Mouse (Mus musculus) naive thymus-derived CD4-positive, alpha-beta T cell, adult 2 months (primary cell): ENCODE measurements around the gene Usp37.
"Not testable (repeated sequence)": the region's sequence is repeated elsewhere in the genome, so short reads cannot be mapped to it uniquely, and the experiment has no call there.

Experiments
- DNase-seq: peaks from one replicate; pipeline ENCODE4 v3.0.0-alpha.2; 2011; ENCODE audit warnings: low read depth

Gene Usp37

DNA sequence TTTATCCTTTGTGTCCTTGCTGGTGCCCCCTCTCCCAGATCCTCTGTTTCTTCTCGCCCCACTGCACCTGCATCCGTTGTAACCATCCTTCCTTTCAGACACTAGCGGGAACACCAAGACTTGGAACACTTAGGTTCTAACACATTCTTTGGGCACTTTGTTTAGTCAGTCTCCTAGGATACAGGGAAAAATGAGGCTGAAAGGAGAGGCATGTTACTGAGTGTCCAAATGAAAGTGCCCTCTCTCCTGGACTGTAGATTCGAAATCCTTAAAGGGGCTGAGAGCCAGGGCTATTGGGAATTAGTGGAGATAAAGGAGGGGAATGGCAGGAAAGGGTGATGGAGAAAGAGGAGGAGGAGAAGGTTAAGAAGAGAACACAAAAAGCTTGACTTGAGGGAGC lies at the start of gene Usp37:
Gene Usp37 (minus strand): TSS at position 101 of the 400 bp plus-strand sequence.
- no peak for DNase-seq

DNA sequence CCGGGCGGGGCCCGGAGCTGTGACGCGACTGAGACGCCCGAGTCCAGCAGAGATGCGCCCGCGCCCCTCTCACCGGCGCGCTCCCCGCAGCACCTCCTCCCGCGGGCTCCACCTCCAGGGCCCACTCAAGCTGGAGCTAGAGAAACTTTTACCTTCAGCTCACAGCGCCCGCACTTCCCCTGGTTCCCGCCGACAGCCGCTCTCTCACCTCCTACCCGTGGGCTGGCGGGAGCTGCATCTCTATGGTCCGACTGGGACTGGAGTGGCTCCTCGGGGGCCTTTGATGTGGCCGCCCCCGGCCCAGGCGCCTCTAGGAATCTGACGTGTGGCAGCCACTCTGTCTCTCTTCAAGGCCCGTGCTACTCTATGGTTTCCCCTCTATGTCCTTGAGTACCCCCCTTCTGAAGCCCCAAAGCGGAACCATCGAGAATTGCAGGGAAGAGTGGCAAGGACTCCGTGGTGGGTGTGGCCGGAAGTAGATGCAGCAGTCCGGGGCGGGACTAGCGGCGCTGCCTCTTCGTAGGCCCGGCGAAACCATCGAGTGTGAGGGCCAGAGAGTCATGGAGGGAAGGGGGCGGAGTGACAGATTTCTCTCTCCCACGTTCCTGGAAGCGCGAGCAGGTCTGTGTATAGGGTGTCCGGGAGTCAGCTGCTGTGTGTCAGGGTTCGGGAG lies 43.8 kb upstream of the Usp37 start, which contains the start of the genes Zfp142 and Bcs1l:
Gene Zfp142 (minus strand): TSS at position 474 of the 673 bp plus-strand sequence.
Gene Bcs1l (plus strand): TSS at position 517 of the 673 bp plus-strand sequence.
- DNase-seq = peak; percentile 97

DNA sequence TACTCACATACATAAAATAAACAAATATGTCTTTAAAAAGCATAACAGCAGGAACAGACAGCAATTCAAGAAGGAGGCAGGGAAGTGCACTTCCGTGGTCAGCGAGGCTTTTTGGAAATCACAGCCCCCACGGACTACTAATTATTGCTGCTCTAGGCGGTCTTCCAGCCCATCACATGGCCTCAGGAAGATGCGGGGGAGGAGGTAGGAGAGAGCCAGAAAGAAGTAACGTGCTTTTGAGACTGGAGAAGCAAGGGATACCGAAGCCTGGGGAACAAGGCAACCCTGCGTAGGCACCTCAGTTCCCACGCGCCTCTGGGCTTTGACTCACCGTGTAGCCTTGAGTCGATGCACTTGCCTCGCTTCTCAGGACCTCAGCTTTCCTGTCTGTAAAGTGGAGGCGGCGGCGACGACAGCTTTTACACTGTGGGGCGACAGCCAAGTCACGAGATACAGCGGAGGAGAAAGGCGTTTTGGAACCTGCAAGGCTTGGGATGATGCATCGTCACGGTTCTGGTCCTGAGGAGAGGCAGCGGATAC lies 43.2 kb upstream of the Usp37 start:
- no peak for DNase-seq

DNA sequence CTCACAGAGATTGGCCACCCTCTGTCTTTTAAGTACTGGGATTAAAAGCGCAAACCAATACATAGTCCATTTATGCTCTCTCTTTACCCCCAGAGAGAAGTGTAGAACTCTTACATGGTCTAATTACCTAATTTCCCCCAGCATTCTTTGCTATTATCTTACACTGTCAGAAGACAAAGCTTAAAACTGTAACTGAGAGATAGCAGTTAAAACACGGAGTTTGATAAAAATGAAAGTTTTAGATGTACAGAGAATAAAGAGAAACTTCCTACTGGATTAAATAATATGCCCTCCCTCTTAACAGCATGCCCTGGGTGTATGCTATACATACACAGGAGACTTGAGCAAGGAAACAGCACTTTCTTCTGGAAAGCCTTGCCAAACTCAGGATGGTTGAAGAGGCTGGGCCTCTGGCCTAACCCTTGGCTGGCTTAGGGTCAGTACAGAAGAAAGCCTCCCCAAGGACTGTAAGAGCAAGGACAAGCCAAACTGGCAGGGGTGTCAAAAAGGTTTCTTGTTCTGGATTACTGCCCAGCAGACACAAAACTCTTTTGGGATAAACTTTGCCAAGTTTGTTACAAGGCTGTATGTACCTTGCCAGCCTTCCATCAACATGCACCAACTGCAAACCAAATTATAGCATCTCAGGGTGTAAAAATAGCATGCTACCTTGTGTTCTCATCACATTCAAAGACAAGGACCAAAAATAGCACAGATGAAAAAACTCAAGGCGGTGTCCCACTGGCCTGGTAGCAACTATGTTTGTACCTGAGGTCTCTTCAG lies 40.7 kb upstream of the Usp37 start:
- DNase-seq = no peak

DNA sequence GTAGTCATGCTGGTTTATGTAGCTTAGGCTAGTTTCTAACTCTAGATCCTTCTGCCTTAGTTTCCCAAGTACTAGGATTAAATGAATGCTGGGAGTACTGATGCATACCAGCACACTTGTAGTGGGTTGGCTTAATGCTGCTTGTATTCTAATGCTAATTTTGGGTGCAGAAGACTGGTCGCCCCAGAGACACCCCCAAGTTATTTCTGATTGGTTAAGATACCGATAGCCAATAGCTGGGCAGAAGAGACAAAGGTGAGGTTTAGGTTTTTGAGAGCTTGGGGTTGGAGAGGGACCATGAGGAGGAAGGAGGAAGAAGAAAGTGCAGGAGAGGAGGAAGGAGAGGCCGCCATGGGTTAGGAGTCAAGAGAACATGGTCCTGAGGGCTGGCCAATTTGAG lies 38.5 kb upstream of the Usp37 start:
- DNase-seq = no peak

DNA sequence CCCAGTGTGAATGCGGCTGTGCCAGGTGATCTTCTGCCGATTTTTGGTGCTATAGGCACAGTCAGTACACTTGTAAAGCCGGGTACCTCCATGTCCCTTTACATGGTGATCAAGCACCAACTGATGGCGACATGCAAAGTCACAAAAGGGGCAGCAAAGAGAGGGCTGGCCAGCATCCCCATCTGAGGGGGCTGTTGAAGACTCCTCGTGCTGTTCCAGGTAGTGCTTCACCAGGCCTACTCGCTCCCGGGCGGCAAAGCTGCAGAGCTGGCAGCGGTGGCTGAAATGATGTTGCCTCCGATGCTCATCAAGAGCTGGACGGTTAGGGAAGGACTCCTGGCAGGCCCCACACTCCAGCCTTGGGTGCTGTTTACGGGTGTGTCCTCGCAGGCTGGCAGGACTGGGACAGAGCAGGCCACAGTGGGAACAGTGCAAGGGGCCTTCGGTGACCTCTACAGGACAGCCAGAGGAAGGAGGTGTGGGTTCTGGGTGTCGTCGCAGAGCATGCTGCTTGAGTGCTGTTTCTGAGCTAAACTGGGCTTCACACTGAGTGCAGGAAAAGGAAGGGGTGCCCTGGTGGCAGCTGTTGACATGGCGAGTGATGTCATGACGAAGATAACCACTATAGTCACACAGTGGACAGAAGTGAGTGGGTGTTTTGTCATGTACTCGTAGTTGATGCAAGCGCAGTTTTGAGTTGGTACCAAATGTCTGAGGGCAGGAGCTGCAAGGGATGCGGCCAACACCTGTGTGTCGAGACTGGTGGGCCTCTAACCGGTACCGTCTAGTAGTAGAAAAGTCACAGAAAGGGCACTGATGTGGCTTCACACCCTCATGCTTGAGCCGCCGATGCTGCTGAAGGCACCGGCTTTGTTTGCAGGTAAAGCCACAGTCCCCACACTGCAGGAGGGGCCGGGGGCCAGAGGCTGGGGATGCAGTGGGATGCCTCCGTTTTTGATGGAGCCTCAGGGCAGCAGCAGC lies 25.9 kb upstream of the Usp37 start:
- DNase-seq = no peak

DNA sequence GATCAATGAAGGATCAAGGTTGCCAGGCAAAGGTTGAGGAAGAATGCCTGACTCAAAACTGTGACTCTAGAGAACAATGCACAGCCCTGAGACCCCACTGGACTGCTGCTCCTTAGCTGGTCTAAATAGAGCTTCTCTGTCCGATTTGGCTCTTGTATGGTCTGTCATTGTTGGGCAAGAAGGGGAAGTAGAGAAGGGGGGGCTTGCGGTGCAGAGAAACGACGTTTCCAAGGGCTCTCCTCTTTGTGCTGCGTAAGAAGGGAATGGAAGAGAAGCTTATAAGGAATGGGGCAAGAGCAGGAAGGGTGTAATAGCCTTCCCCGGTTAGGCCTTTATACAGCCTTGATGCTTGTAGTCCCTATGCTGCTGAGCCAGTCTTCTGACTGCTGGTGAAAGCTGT lies 21.8 kb upstream of the Usp37 start:
- DNase-seq = no peak

DNA sequence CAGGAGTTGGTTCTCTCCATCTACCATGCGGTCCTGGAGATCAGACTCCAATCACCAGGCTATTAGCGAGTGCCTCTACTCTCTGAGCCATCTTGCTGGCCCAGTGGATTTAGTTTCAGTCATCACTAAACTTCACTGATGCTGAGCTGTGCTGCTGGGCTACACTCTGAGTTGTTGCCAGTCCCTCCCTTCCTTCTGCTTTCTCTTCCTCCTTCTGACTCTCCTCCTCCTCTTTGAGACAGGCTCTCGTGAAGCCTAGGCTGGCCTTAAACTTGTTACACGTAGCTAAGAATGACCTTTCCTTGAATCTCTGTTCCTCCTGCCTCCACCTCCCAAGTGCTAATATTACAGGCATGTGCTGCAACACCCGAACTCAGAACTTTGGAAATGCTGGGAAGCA lies 15.0 kb upstream of the Usp37 start:
- DNase-seq = no peak

DNA sequence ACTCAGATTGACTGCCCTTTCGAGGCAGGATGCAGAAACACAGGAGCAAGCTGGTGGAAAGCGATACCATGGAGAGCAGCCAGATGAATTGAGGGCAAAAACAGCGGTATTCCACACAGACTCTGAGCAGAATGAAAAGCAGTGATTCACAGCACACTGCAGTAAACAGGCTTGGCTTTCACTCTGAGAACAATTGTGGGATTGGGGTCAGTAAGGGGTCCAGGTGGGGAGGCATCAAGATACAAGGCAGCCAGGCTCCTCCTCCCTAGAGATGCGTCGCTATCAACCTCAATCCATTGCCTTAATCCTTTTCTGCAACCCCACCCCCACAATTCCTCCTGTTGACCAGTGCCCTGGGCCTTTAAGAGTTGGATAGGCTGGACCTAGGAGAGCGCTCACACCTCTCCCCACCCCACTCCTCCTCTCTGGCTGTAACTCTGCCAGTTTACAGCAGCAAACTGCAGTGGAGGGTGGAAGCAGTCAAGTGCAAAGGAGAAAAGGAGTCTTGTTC lies 1.6 kb downstream of the Usp37 start, which contains the start of gene Plcd4:
Gene Plcd4 (plus strand): TSS at position 438 of the 511 bp plus-strand sequence.
- DNase-seq = no peak

DNA sequence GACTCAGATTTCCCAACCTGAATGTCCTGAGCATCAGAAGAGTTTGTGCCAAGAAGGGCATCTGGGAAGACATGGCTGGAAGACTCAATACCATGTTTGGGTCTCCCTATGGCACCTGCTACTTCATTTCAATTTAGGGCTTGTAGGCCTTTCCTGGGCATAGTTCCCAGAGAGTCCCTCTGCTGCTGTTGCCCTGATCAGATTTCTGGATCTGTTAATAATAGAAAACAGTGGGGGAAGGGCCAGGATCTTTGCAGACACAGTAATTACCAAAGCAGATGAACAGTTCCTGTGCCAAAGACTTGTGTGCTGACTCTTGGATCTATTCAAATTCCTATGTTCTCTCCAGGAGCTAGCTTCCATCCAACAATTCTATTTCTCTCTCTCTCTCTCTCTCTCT lies 5.4 kb downstream of the Usp37 start:
- no peak for DNase-seq

DNA sequence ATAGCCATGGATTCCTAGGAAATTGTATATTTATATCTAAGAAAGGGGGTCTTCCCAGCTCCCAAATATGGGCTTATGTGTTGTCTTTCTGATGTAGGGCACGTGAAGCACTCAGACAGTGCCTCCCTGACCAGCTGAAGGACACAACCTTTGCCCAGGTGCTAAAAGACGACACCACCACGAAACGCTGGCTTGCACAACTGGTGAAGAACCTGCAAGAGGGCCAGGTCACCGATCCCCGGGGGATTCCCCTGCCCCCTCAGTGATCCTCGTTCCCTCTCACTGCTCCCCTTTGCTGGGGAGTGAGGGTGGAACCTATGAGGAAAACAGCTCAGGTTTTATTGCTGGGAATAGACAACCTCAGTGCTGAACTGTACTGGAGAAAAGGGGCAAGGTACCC lies 15.5 kb downstream of the Usp37 start:
- DNase-seq = no peak

DNA sequence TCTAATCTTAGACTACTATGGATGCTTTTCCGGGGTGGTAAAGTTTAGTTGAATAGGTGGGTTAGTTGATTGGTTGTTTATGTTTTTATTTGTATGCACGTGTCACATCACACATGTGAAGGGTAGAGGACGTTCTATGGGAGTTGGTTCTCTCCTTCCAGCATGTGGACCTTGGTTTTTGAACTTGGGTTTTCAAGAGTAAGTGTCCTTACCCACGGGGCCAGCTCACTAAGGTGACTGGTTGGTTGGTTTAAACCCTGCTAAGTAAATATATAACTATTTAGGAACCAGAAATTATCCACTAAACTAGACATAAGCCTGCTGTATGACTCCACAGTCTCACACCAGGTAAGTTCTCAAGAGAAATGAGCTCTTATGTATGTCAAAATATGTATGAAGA lies 19.3 kb downstream of the Usp37 start:
- DNase-seq = no peak

DNA sequence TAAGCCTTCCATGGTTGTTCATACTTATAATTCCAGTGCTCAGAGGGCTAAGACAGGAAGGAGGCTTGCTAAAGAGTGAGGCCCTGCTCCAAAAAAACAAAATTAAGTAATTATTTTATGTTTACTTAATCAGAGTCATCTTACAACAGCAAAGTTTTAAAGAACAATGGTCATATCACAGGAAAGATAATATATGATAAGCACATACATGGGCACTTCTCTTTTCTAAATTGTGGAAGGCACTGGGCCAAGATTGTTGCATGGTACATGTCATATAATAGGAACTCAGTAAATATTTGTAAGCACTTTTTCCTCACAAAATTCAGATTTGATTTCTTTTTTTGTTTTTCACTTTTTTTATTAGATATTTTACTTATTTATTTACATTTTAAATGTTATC lies 24.2 kb downstream of the Usp37 start:
- DNase-seq = no peak

DNA sequence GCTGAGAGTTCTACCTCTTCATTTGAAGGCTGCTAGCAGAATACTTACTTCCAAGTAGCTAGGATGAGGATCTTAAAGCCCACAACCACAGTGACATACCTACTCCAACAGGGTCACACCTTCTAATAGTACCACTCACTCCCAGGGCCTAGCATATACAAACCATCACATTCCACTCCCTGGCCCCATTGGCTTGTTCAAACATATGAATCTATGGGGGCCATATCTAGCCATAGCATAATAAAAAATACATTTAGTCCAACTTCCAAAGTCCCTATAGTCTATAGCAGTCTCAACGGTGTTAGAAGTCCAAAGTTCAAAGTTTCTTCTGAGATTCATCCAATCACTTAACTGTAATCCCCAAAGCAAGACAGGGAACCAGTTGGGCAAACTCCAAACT lies 31.1 kb downstream of the Usp37 start:
- DNase-seq = not testable (repeated sequence)

DNA sequence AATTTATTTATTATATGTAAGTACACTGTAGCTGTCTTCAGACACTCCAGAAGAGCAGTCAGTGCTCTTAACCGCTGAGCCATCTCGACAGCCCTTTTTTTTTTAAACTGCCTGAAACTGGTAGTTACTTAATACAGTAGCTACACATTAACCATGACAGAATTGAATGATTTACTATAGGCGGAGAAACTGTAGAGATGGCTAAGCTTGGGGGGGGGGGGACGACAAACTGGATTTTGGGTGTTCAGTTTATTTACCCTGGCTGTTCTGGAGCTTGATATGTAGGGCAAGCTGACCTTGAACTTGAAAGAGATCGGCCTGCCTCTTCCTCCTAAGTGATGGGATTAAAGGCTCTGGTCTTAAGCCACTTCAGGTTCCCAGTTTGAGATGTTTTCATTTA lies 32.8 kb downstream of the Usp37 start:
- DNase-seq = no peak

DNA sequence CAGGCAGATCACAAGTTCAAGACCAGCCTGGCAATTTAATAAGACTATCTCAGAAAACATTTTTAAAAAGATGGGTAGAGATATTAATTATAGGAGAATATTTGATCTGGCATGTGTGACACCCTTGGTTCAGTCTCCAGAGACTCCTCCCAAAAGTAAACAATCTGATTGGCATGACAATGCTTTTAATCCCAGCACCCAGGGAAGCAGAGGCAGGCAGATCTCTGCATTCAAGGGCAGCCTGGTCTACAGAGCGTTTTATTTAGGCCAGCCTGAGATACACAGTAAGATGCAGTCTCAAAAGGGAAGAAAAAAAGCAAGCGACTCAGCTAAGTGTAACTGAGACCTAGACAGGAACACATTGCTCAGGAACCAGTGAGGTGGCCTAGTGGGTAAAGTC lies 36.3 kb downstream of the Usp37 start:
- no peak for DNase-seq

DNA sequence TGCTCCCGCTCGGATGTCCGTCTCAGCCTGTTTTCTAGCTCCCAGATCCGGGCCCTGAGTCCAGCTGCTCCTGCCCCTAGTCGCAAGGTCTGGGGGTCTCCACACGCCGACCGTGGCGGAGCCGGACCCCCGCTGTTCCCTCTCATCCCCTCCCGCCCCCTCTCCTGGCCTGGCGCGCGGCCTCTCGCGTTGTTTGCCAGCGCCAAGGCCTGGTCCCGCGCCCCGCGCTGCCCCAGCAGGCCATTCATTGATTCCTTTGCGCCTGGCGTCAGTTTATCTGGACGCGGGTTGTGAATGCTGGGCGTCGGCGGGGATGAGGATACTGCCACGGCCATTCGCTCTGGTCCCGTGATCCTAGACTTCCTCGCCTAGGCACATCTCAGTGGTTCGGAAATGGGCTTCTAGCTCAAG lies 37.6 kb downstream of the Usp37 start:
- DNase-seq = peak; percentile 53

DNA sequence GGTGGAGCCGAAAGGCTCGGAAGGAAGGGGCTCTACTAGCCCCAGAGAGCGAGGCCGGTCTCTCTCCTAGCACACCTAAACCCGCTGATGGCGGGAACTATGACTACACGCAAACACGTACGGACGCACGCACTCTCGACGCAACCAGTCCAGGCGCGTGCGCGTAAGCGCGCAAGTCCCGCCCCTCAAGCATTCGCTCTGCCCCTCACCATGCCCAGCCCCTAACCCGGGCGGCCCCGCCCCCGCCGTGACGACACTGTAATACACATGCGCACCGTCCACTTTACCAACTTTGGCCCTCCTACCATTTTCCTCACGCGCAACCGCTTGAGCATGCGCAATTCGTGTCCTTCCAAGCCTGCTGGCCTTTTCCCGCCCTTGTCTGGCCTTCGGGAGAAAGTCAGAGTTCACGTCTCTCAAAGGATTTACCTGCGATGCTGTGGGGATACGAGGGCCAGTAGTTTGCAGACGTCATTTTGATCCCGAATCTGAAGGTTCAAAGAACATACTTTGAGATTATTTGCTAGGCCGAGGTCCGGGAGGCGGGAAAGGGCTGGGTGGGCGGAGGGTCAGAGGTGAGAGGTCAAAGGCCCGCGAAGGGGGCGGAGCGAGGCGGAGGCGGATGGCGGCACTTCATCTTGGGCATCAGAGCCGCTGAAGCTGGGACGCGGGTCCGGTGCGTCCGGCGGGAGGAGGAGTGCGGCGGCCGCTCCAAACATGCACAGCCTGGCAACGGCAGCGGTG lies 38.2 kb downstream of the Usp37 start, which contains the start of gene Cnot9:
Gene Cnot9 (plus strand): TSS at position 338 of the 744 bp plus-strand sequence.
- peak; percentile 100 for DNase-seq

DNA sequence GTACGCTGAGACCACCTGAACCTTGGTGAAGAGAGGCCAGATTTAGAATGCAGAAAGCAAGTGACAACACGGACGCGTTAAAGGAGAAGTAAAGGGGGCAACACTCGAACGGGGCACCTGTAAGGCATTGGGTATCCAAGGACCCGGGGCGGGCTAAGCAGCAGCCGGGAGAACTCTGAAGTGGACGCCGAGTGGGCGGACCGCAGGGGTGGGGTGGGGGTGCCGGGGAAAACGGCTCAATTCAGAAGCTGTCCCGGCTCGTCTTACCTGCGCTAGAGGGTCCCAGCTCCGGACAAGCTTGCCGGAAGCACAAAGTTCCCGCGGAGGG lies 38.7 kb downstream of the Usp37 start:
- no peak for DNase-seq

DNA sequence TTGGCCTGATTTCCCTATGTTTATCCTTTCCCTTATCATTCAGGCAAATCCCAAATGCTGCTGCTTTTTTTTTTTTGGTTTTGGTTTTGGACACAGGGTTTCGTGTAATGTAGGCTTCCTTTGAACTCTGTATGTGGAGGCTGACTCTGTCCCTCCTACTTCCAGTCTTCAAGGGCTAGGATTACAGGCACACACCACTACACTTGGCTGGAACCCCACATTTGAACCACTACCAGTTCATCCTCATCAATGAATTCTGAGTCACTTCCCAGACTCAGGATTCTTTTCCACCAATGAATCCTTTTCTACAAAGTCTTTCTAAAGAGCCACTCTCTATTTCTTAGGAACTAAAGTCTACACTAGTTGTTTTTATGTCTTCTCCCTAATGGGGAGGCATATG lies 43.0 kb downstream of the Usp37 start:
- DNase-seq = no peak

DNA sequence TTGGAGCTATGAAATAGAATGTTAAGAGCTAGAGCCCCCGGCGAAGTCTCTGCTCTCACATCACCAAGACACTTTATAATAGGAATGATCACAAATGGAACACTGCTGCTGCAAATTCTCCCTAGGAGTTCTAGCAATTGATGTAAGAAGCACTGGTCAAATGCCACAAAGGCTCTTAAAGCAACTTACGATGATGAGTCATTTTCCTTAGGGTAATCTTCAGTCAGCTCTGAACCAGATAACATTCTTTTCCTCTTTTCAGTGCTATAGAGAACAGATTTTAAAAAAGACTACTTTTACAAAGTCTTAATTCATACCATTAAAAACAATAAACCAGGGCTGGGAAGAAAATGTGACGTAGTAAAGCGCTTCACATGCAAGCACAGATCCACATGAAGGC lies 58.3 kb downstream of the Usp37 start:
- no peak for DNase-seq
